Comparison of ENCODE assay signal across 8 mouse cellular contexts in genomic region chr8:49829345-49829744, GRCm38 (mm10).
DNase-seq lines count a peak whose midpoint lies in the region; ATAC-seq and TF ChIP-seq lines count a peak whose summit lies in the region.

No protein-coding gene starts in this region.

- no peaks in the 10 kb centered on the region for H3K36me3 ChIP-seq in lung, embryonic 14.5 days (ENCODE audit: insufficient read depth)
- H3K36me3 ChIP-seq in kidney, postnatal 0 days (ENCODE audit: insufficient read depth, low read length) = no peaks in the 10 kb centered on the region
- no peaks in the 10 kb centered on the region for H3K36me3 ChIP-seq in limb, embryonic 14.5 days (ENCODE audit: control insufficient read depth, insufficient read depth, low read length)

- H3K9ac ChIP-seq in lung, embryonic 14.5 days = no peak overlapping the region
- H3K9ac ChIP-seq in kidney, postnatal 0 days (ENCODE audit: low read depth, low read length) = no peak overlapping the region
- H3K9ac ChIP-seq in limb, embryonic 14.5 days (ENCODE audit: low read depth, low read length, severe bottlenecking) = no peak overlapping the region

- H3K4me3 ChIP-seq in lung, embryonic 14.5 days (ENCODE audit: low read depth, low read length) = no peak overlapping the region
- H3K4me3 ChIP-seq in kidney, postnatal 0 days (replicated peaks; ENCODE audit: low read depth, low read length) = no peak overlapping the region
- H3K4me3 ChIP-seq in limb, embryonic 14.5 days (replicated peaks; ENCODE audit: low read length) = no peak overlapping the region

- no peak overlapping the region for H3K4me2 ChIP-seq in lung, embryonic 14.5 days
- H3K4me2 ChIP-seq in kidney, postnatal 0 days (ENCODE audit: low read length) = no peak overlapping the region
- no peak overlapping the region for H3K4me2 ChIP-seq in limb, embryonic 14.5 days (replicated peaks; ENCODE audit: low read depth, low read length, severe bottlenecking)

- no peaks in the 10 kb centered on the region for H3K9me3 ChIP-seq in lung, embryonic 14.5 days (ENCODE audit: low read depth, low read length)
- no peaks in the 10 kb centered on the region for H3K9me3 ChIP-seq in kidney, postnatal 0 days (replicated peaks; ENCODE audit: low read length)
- no peaks in the 10 kb centered on the region for H3K9me3 ChIP-seq in limb, embryonic 14.5 days (ENCODE audit: control insufficient read depth, low read length)

- peak; percentile 87 for DNase-seq in lung, embryonic 14.5 days
- DNase-seq in lung, adult 18-20 months = no peak
- DNase-seq in adrenal gland, adult 2 months = peak; percentile 18
- peak; percentile 41 for DNase-seq in embryo, embryonic 9.5 days (ENCODE audit: extremely low spot score)
- peak; percentile 77 for DNase-seq in kidney, postnatal 0 days (ENCODE audit: low spot score)
- DNase-seq in limb, embryonic 14.5 days (ENCODE audit: low spot score) = peak; percentile 74
- no peak for DNase-seq in spleen, adult 12 weeks (ENCODE audit: low spot score)

- peak; percentile 73 for TF ChIP-seq CTCF in lung, embryonic 14.5 days (IDR thresholded peaks at IDR 0.05; ENCODE audit: low read depth)
- peak; percentile 93 for TF ChIP-seq CTCF in kidney, postnatal 0 days (IDR thresholded peaks at IDR 0.05; ENCODE audit: low read depth)

- H3K27ac ChIP-seq in lung, embryonic 14.5 days (ENCODE audit: low read depth) = no peak overlapping the region
- H3K27ac ChIP-seq in kidney, postnatal 0 days = no peak overlapping the region
- no peak overlapping the region for H3K27ac ChIP-seq in limb, embryonic 14.5 days (replicated peaks; ENCODE audit: low read depth, low read length)

- WGBS in lung, embryonic 14.5 days = 12% methylated on average over 2 of the region's 2 CpGs
- 21% methylated on average over 2 of the region's 2 CpGs for WGBS in kidney, postnatal 0 days
- WGBS in limb, embryonic 14.5 days = 8% methylated on average over 2 of the region's 2 CpGs

- ATAC-seq in lung, embryonic 14.5 days (ENCODE audit: insufficient read depth) = no peak
- no peak for ATAC-seq in kidney, postnatal 0 days (replicated peaks; ENCODE audit: low FRiP score, low read depth)
- ATAC-seq in limb, embryonic 14.5 days (ENCODE audit: low FRiP score, low read depth) = peak; percentile 57; the same call in 1 of the 2 replicates
- ATAC-seq in granulocyte monocyte progenitor cell, adult 5-6 weeks (replicated peaks; ENCODE audit: poor library complexity, severe bottlenecking) = no peak

- H3K27me3 ChIP-seq in lung, embryonic 14.5 days (ENCODE audit: insufficient read depth, low read length) = no peaks in the 10 kb centered on the region
- no peaks in the 10 kb centered on the region for H3K27me3 ChIP-seq in kidney, postnatal 0 days (ENCODE audit: insufficient read depth, low read length)
- H3K27me3 ChIP-seq in limb, embryonic 14.5 days (ENCODE audit: control insufficient read depth, insufficient read depth, low read length) = no peaks in the 10 kb centered on the region

- TF ChIP-seq POLR2A in limb, embryonic 14.5 days (IDR thresholded peaks at IDR 0.05; ENCODE audit: borderline replicate concordance, extremely low read depth, insufficient read depth, insufficient read length) = no peak

- no peaks in the 10 kb centered on the region for H3K4me1 ChIP-seq in lung, embryonic 14.5 days (ENCODE audit: insufficient read depth)
- no peaks in the 10 kb centered on the region for H3K4me1 ChIP-seq in kidney, postnatal 0 days (replicated peaks; ENCODE audit: insufficient read depth, low read length)
- no peaks in the 10 kb centered on the region for H3K4me1 ChIP-seq in limb, embryonic 14.5 days (ENCODE audit: control insufficient read depth, insufficient read depth, low read length)

Comparison
In these comparisons a context has a peak if more than half of its experiments do, and no peak if none do; other contexts are left out.
1. DNase-seq: peak in lung, embryonic 14.5 days (single experiment), adrenal gland, adult 2 months (single experiment), embryo, embryonic 9.5 days (single experiment), kidney, postnatal 0 days (single experiment) and limb, embryonic 14.5 days (single experiment); none in lung, adult 18-20 months (0 of 2) and spleen, adult 12 weeks (single experiment).